Mouse (Mus musculus): Measurements from ENCODE around the gene Zdhhc9. TPM values are rescaled to one million over a fixed set of nuclear protein-coding genes. Genes with fewer than 3 reads are reported as not detected.

Zdhhc9 gene
- total RNA-seq, 4 experiments from 2014 or later: 31.4 to 44.8 (median 37.5) TPM

GRCm38 (mm10) chrX:48126903-48127476 lies 81.7 kb downstream of the Zdhhc9 start:
- DNase-seq (ENCODE audit: low spot score): no peak

GRCm38 (mm10) chrX:48124132-48125071 lies 84.3 kb downstream of the Zdhhc9 start:
- DNase-seq (ENCODE audit: low spot score): peak; percentile 54

Other genes with a start within 250 kb of the Zdhhc9 start
- 10 to 100 TPM in 2 of 4 experiments, 1 to 10 TPM in 2; 3.0 to 13.5 (median 10.0) TPM for gene Apln, start 174.0 kb downstream of the Zdhhc9 start, total RNA-seq (2022)
- gene Xpnpep2, start 100.2 kb downstream of the Zdhhc9 start, total RNA-seq (2022): 1 to 10 TPM; 1.6 to 4.1 (median 2.6) TPM
- gene Sash3, start 62.4 kb downstream of the Zdhhc9 start, total RNA-seq (2022): 1 to 10 TPM in 1 of 4 experiments, under 1 TPM in 3; 0.41 to 1.8 (median 0.76) TPM
- gene Utp14a, start 48.0 kb upstream of the Zdhhc9 start, total RNA-seq (2022): 10 to 100 TPM; 11.0 to 18.6 (median 17.0) TPM
- gene Bcorl1, start 132.5 kb upstream of the Zdhhc9 start, total RNA-seq (2022): 1 to 10 TPM; 4.9 to 6.1 (median 5.5) TPM